Mouse (Mus musculus) gastrocnemius, adult 8-10 months (tissue): ENCODE measurements around the gene Rragd. TPM values are rescaled to one million over a fixed set of nuclear protein-coding genes. Genes with fewer than 3 reads are reported as not detected.
"Not testable (repeated sequence)": the region's sequence is repeated elsewhere in the genome, so short reads cannot be mapped to it uniquely, and the experiment has no call there.

Experiments
- DNase-seq, 2 experiments: peaks; one replicate each; pipeline ENCODE4 v3.0.0; 2022; ENCODE audit warnings: low spot score in 2 of 2
- total RNA-seq, 4 experiments: library from RNA; stranded (reverse); gene quantifications; 2 replicates each; pipeline ENCODE4 v1.2.4; 2022

Gene Rragd
- total RNA-seq, 4 experiments from 2014 or later: 200 to 232 (median 207) TPM

DNA sequence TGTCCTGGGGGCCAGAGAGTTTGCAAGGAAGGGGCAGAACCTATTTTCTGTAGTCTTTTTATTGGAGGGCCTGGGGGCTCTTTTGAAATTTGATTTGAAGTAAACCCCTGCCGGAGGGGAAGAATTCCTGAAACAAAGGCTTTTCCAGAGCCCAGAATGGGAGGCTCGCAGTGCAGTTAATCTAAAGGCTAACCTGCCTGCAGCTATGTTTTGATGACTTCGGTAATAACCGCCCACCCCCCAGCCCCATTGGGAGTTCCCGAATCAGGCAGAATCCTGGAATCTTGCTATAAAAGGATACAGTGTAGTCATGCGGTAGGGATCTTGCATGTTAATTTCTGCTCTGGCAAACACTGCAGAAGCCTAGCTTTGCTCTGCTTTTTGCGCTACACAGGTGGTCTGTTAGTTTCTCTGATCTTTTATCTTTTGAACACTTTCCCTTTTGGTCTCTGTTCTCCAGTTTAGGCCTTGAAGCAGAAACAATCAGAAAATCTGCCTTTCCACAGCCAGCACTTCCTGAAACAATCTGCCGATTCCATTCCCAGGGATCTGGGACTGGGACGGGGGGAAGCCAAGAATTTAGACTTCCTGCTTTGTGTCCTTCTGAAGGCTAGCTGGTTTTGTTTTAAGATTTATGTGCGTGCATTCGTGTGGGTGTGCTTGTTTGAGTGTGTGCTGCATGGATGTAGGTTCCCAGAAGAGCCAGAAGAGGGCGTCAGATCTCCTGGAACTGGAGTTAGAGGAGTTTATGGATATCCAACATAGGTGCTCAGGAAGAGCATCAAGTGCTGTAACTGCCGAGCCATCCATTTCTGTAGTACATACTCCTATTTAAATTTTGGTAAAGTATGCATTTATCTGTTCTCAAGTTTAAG is 2.2 kb downstream of the Rragd start:
- DNase-seq: no peak

- no peak for DNase-seq
Measured at GRCm38 (mm10) chr4:32985684-32986083, 2.8 kb downstream of the Rragd start.

DNA sequence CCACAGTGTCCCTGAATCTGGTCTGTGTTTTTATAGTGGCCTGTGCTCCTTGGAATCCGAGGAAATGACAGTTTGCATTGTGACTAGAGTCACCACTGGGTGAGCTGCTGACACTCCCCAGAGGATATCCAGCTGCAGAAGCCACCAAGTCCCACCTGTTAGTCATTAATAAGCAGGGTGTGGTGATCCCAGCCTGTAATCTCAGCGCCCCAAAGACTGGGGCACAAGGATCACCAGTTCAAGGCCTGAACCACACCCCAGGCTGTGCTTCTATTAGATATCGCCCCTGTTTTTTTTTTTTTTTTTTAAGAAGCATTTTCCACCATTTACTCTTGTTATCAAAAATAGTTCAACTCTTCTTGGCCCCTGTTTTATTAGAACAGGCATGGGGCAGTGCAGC is 4.2 kb downstream of the Rragd start:
- no peak for DNase-seq

- no peak for DNase-seq
Measured at GRCm38 (mm10) chr4:32989346-32989745, 6.5 kb downstream of the Rragd start.

GRCm38 (mm10) chr4:32994168-32994567 is 11.3 kb downstream of the Rragd start:
- no peak for DNase-seq

- DNase-seq: no peak
Measured at GRCm38 (mm10) chr4:32996083-32996482, 13.2 kb downstream of the Rragd start.

DNA sequence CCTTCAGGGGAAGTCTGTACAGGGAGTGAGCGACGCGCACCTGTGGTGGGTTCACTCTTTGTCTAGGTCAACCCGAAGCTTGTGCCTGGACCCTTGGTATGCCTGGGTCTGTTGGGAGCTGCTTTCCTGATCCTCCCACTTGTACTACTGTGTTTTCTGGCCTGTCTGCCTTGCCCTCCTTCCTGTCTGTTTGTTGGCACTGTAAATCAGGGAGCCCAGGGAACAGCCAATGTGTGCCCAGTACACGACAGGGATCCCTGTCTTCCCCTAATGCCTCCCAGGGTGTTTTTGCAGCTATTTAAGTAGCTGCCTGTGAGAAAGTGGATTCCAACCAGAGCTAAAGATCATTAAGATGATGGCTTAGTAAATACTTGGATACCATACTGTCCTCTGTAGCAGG is 14.7 kb downstream of the Rragd start:
- no peak for DNase-seq

- DNase-seq: no peak
Measured at GRCm38 (mm10) chr4:32998996-32999395, 16.2 kb downstream of the Rragd start.

DNA sequence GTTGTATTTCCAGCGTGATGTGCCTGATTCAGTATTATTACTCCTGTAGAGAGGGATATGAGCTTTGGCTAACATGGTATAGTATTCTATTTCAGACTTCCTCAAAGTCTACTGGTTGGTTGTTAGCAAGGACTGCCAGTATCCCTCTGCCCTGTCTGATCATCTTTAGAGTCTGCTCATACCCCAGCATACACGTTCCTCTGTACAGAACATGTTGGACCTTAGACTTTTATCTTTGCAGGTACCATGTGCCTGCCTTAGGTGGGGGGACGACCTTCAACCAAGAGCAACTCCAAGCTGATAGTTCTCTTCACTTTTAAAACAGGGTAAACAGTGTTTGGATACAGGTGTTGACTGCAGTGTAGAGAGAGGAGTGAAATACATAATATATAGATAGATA is 19.2 kb downstream of the Rragd start:
- no peak for DNase-seq

- not testable (repeated sequence) for DNase-seq
Measured at GRCm38 (mm10) chr4:33005595-33006470, 23.0 kb downstream of the Rragd start.

DNA sequence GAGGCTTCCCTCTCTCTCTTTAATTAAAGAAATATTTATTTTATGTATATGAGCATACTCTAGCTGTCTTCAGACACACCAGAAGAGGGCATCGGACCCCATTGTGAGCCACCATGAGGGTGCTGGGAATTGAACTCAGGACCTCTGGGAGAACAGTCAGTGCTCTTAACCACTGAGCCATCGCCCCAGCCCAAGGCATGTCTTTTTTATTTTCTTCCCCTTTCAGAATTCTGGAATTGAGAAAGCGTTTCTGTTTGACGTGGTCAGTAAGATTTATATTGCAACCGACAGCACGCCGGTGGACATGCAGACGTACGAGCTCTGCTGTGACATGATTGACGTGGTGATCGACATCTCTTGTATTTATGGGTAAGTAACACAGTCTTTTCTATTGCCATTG is 24.0 kb downstream of the Rragd start:
- no peak for DNase-seq

DNA sequence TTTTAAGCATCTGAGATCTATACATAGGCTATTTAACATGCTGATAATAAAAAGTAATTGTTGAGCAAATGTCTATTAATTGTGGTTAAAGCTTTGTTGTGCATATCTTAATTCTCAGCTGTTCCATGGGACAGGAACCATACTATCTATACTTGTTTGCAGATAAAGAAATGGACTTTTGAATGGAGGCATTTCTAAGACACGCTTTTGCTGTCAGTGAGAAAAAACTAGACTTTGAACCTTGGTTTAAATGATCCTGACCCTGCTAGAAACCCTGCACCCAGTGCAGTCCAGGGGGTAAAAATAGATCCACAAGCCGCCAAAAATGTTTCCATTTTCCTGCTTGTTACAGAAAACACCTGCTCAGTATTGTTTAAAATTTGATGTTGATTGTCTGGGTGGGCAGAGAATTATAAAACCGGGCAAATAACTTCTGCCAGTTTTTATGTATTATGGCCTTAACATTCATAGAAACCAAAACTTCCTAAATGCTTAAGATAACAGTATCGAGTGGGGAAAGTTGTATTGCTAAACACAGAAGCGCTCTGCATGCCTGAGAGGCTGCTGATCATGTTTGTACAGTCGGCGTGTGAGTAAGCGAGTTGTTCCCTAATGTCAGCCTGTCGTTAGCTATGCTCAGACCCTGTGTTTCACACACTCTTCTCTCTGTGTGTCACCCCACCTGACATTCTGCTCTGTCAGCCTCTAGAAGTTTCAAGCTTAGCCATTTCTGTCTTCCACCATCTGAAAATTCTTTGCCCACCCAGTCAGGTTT is 24.8 kb downstream of the Rragd start:
- no peak for DNase-seq

GRCm38 (mm10) chr4:33010078-33010477 is 27.2 kb downstream of the Rragd start:
- no peak for DNase-seq

GRCm38 (mm10) chr4:33012484-33012883 is 29.6 kb downstream of the Rragd start:
- DNase-seq: no peak

DNA sequence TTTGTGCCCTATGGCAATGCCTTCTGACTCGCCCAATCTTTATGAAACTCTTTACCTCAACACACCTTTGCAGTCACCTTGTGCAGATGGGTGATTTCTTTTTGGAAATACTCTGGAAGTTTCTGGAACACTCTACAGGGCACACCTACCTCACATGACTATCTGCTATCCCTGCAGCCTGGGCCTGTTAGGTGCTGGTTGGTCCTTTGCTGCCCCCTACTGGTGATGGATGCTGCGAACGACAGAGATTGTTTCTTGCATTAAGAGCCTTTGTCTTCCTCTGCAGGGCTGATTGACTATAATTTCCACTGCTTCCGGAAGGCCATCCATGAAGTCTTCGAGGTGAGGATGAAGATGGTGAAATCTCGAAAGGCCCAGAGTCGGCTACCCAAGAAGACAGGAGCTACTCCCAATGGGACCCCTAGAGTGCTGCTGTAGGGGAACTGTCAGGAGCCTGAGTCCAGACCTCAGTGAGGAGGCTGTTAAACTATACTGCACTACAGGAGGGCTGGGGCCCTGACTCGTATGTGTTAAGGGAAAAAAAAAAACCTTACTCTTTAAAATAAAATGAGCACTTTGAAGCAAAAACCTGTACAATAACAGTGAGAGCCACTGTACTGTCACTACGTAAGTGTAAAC is 35.6 kb downstream of the Rragd start:
- peak; percentile 77 to 83 for DNase-seq

DNA sequence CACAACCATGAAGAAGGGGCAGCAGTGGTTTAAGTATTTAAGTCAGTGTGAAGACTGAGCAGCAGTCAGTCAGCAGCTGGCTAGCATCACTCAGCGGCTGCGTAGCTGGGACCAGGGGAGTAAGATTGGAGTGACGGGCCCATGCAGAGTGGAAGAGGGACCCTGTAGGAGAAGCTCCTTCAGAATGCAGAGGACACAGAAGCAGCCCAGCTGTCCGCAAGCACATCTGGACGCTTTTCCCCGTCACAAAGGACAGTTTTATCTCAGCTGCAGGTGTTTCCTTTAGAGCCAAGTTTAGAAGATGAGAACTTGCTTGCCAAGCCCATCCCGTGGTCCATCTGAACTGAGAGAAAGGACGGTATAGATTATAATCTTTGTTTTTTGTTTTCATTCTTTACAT is 41.6 kb downstream of the Rragd start:
- DNase-seq: no peak

GRCm38 (mm10) chr4:33029104-33029503 is 46.3 kb downstream of the Rragd start:
- DNase-seq: no peak

- DNase-seq: no peak
Measured at GRCm38 (mm10) chr4:33030264-33031194, 47.7 kb downstream of the Rragd start.

- DNase-seq: peak; percentile 84 to 90
Measured at GRCm38 (mm10) chr4:33031195-33031960, 48.5 kb downstream of the Rragd start, which contains the start of gene Ube2j1. Ube2j1 (plus strand) TSS chr4:33031416.
